Mouse (Mus musculus) spleen, adult 2 months (tissue): ENCODE data around the gene Vax1. TPM values are rescaled to one million over a fixed set of nuclear protein-coding genes. Genes with fewer than 3 reads are reported as not detected.

ENCODE experiments used
- DNase-seq, 2 experiments: peaks; one replicate each; pipeline versions ENCODE4 v3.0.0 to v3.0.0-alpha.2; 2012 to 2021; ENCODE audit warnings: low spot score in 2 of 2, low read depth in 1 of 2
- H3K27ac ChIP-seq: fragments of 200-500 bp; 2 replicates; pipeline ENCODE4 v1.5.1; 2012; ENCODE audit warnings: low read length, inconsistent platforms; ENCODE audit not compliant: insufficient read depth
- H3K27me3 ChIP-seq: fragments of 200-500 bp; 2 replicates; pipeline ENCODE4 v1.6.1; 2012; ENCODE audit warnings: mild to moderate bottlenecking, moderate library complexity, low read length, inconsistent platforms; ENCODE audit not compliant: control insufficient read depth, insufficient read depth
- H3K36me3 ChIP-seq: fragments of 200-500 bp; 2 replicates; pipeline ENCODE4 v1.6.1; 2012; ENCODE audit warnings: mild to moderate bottlenecking, low read length, inconsistent platforms; ENCODE audit not compliant: control insufficient read depth, insufficient read depth
- H3K4me1 ChIP-seq: fragments of 200-500 bp; 2 replicates; pipeline ENCODE4 v1.6.1; 2011; ENCODE audit warnings: inconsistent platforms; ENCODE audit not compliant: control insufficient read depth, insufficient read depth, insufficient read length
- H3K4me3 ChIP-seq: fragments of 200-500 bp; 2 replicates; pipeline ENCODE4 v1.5.1; 2011; ENCODE audit warnings: mild to moderate bottlenecking, inconsistent platforms; ENCODE audit not compliant: insufficient read depth, insufficient read length; ENCODE audit errors: extremely low read depth
- CTCF ChIP-seq: fragments of 200-500 bp; IDR thresholded peaks from 2 replicates; pipeline ENCODE4 v1.5.1; 2011; ENCODE audit warnings: mild to moderate bottlenecking, inconsistent platforms; ENCODE audit not compliant: insufficient read depth, insufficient read length, insufficient replicate concordance; ENCODE audit errors: extremely low read depth
- POLR2A ChIP-seq: fragments of 200-500 bp; IDR thresholded peaks from 2 replicates; pipeline ENCODE4 v1.6.1; 2011; ENCODE audit warnings: low read depth, low read length, inconsistent platforms
- WGBS: fragments of 180-500 bp; shearing (Covaris S2); methylation state at CpG from one replicate; pipeline ENCODE4 v1.1.7; 2018; 5-methylcytosine and 5-hydroxymethylcytosine counted together
- polyA plus RNA-seq: library from polyadenylated mRNA; depleted of rRNA; stranded (reverse); fragments of >200 nt; gene quantifications from 2 replicates; pipeline ENCODE4 v1.2.3, GENCODE M21; 2012

Vax1 gene
- polyA plus RNA-seq, 1 experiment: not detected

- H3K4me1 ChIP-seq: no peaks in the 10 kb centered on the region
- no peak overlapping the region for H3K4me3 ChIP-seq
- no peaks in the 10 kb centered on the region for H3K36me3 ChIP-seq
- DNase-seq: no peak
- no peak for TF ChIP-seq POLR2A
- no peak for TF ChIP-seq CTCF
- H3K27me3 ChIP-seq: peaks cover 15% of the 10 kb centered on the region
- WGBS: 8% methylated on average over 8 of the region's 8 CpGs
- H3K27ac ChIP-seq: no peak overlapping the region
These were observed 20.7 kb upstream of the Vax1 start for GRCm38 (mm10) chr19:59190431-59191122.

GRCm38 (mm10) chr19:59188981-59189380, 19.1 kb upstream of the Vax1 start:
- TF ChIP-seq POLR2A (no peak), CTCF (no peak)
- Histone ChIP-seq H3K27ac (no peak overlapping the region), H3K36me3 (no peaks in the 10 kb centered on the region), H3K4me3 (no peak overlapping the region), H3K27me3 (peaks cover 10% of the 10 kb centered on the region), H3K4me1 (no peaks in the 10 kb centered on the region)
- DNase-seq: no peak
- WGBS: 31% methylated on average over 4 of the region's 4 CpGs

- DNase-seq: no peak
- H3K36me3 ChIP-seq: no peaks in the 10 kb centered on the region
- WGBS: 24% methylated on average over 3 of the region's 3 CpGs
- no peak overlapping the region for H3K4me3 ChIP-seq
- H3K27ac ChIP-seq: no peak overlapping the region
- TF ChIP-seq POLR2A (no peak), CTCF (no peak)
- no peaks in the 10 kb centered on the region for H3K27me3 ChIP-seq
- H3K4me1 ChIP-seq: no peaks in the 10 kb centered on the region
These were observed 14.1 kb upstream of the Vax1 start for GRCm38 (mm10) chr19:59184000-59184399.

- H3K36me3 ChIP-seq: no peaks in the 10 kb centered on the region
- no peak for DNase-seq
- H3K4me1 ChIP-seq: no peaks in the 10 kb centered on the region; the same call in 1 of the 2 replicates
- H3K27ac ChIP-seq: no peak overlapping the region
- TF ChIP-seq POLR2A (no peak), CTCF (no peak)
- 20% methylated on average over 6 of the region's 6 CpGs for WGBS
- no peak overlapping the region for H3K4me3 ChIP-seq
- peaks cover 27% of the 10 kb centered on the region for H3K27me3 ChIP-seq
These were observed 3.6 kb upstream of the Vax1 start for GRCm38 (mm10) chr19:59173341-59174015.

- Histone ChIP-seq H3K36me3 (no peaks in the 10 kb centered on the region), H3K4me1 (no peaks in the 10 kb centered on the region; the same call in 1 of the 2 replicates), H3K27me3 (peaks cover 31% of the 10 kb centered on the region), H3K27ac (no peak overlapping the region), H3K4me3 (no peak overlapping the region)
- TF ChIP-seq CTCF (no peak), POLR2A (no peak)
- no peak for DNase-seq
- WGBS: 5% methylated on average over 3 of the region's 3 CpGs
These were observed 2.9 kb upstream of the Vax1 start for GRCm38 (mm10) chr19:59172781-59173180.

- DNase-seq: no peak
- H3K27ac ChIP-seq: no peak overlapping the region
- H3K4me3 ChIP-seq: no peak overlapping the region
- WGBS: 7% methylated on average over 19 of the region's 19 CpGs
- H3K27me3 ChIP-seq: peaks cover 32% of the 10 kb centered on the region
- H3K4me1 ChIP-seq: no peaks in the 10 kb centered on the region; the same call in 1 of the 2 replicates
- no peak for TF ChIP-seq POLR2A
- no peak for TF ChIP-seq CTCF
- H3K36me3 ChIP-seq: no peaks in the 10 kb centered on the region
These were observed 2.0 kb upstream of the Vax1 start for GRCm38 (mm10) chr19:59171871-59172245.
